Mouse (Mus musculus) cortical plate, adult 2 months (tissue): ENCODE measurements at regions not wholly inside any gene's neighbourhood (a gene's known extent, or its start where the extent isn't known, plus 50 kb on each side); places are given as distances from the start of the nearest gene placed in this dataset.

Source experiments
- CTCF ChIP-seq: fragments of 200-500 bp; IDR thresholded peaks from 2 replicates; pipeline ENCODE4 v1.5.1; 2011; ENCODE audit warnings: mild to moderate bottlenecking, control low read depth, low read length; ENCODE audit not compliant: insufficient read depth; ENCODE audit errors: extremely low read depth
- POLR2A ChIP-seq: fragments of 200-500 bp; IDR thresholded peaks from 2 replicates; pipeline ENCODE4 v1.6.1; 2011; ENCODE audit warnings: mild to moderate bottlenecking, low read length, control low read depth; ENCODE audit not compliant: insufficient read depth; ENCODE audit errors: extremely low read depth

- TF ChIP-seq CTCF (no peak), POLR2A (no peak)
Measured at GRCm38 (mm10) chr2:51206332-51206731, 57.4 kb upstream of the Rnd3 start.
